Mouse (Mus musculus) hindbrain, embryonic 12.5 days (tissue): Measurements from ENCODE around the gene Timp2. TPM values are rescaled to one million over a fixed set of nuclear protein-coding genes. Genes with fewer than 3 reads are reported as not detected.

ENCODE experiments used
- ATAC-seq: fragments of 200-750 bp; cut with Nextera tagmentation; 2 replicates; pipeline ENCODE4 v1.8.0; 2017; ENCODE audit warnings: moderate TSS enrichment; ENCODE audit not compliant: low FRiP score
- H3K27ac ChIP-seq: fragments of 300-500 bp; sonication (generic); 2 replicates; pipeline ENCODE4 v1.5.1; 2016; ENCODE audit warnings: mild to moderate bottlenecking
- H3K27me3 ChIP-seq: fragments of 300-500 bp; sonication (generic); 2 replicates; pipeline ENCODE4 v1.6.1; 2016; ENCODE audit warnings: mild to moderate bottlenecking
- H3K36me3 ChIP-seq: fragments of 300-500 bp; sonication (generic); 2 replicates; pipeline ENCODE4 v1.6.1; 2016; ENCODE audit warnings: mild to moderate bottlenecking
- H3K4me1 ChIP-seq: fragments of 300-500 bp; sonication (generic); 2 replicates; pipeline ENCODE4 v1.6.1; 2016
- H3K4me2 ChIP-seq: fragments of 300-500 bp; sonication (generic); replicated peaks from 2 replicates; pipeline ENCODE4 v1.6.1; 2016; ENCODE audit warnings: mild to moderate bottlenecking
- H3K4me3 ChIP-seq: fragments of 300-500 bp; sonication (generic); 2 replicates; pipeline ENCODE4 v1.5.1; 2016; ENCODE audit warnings: mild to moderate bottlenecking
- H3K9ac ChIP-seq: fragments of 300-500 bp; sonication (generic); 2 replicates; pipeline ENCODE4 v1.6.1; 2016; ENCODE audit warnings: mild to moderate bottlenecking, moderate library complexity
- H3K9me3 ChIP-seq: fragments of 300-500 bp; sonication (generic); replicated peaks from 2 replicates; pipeline ENCODE4 v1.6.1; 2016; ENCODE audit warnings: mild to moderate bottlenecking
- WGBS: fragments of 180-500 bp; shearing (Covaris S2); methylation state at CpG from one replicate; pipeline ENCODE4 v1.1.7; 2016; 5-methylcytosine and 5-hydroxymethylcytosine counted together
- polyA plus RNA-seq: library from polyadenylated mRNA; unstranded; fragments of >200 nt; fragmentation: Nextera tagmentation; extraction: Ambion mirVana; gene quantifications from 2 replicates; pipeline ENCODE4 v1.2.1, GENCODE M21; 2016

Gene Timp2
- polyA plus RNA-seq, 1 experiment from 2014 or later = 66.2 TPM

GRCm38 (mm10) chr11:118328511-118328910 is 27.0 kb downstream of the Timp2 start:
- ATAC-seq = no peak
- Histone ChIP-seq H3K9me3 (no peaks in the 10 kb centered on the region), H3K4me3 (no peak overlapping the region), H3K4me1 (peaks cover 32% of the 10 kb centered on the region), H3K27me3 (no peaks in the 10 kb centered on the region), H3K4me2 (no peak overlapping the region), H3K36me3 (peaks cover 6% of the 10 kb centered on the region; the same call in 1 of the 2 replicates), H3K27ac (peak overlapping the region; percentile 49; the same call in 1 of the 2 replicates), H3K9ac (no peak overlapping the region)
- WGBS = 94% methylated on average over 6 of the region's 6 CpGs

- H3K4me3 ChIP-seq = no peak overlapping the region
- H3K36me3 ChIP-seq = peaks cover 3% of the 10 kb centered on the region; the same call in 1 of the 2 replicates
- H3K4me1 ChIP-seq = peaks cover 33% of the 10 kb centered on the region
- no peaks in the 10 kb centered on the region for H3K9me3 ChIP-seq
- 66% methylated on average over 24 of the region's 24 CpGs for WGBS
- H3K27ac ChIP-seq = peak overlapping the region; percentile 49
- H3K4me2 ChIP-seq = 0 out of 2 replicates have a peak overlapping the region, but pooled peaks have one; percentile 4
- 0 out of 2 replicates have a peak overlapping the region, but pooled peaks have one; percentile 14 for H3K9ac ChIP-seq
- H3K27me3 ChIP-seq = no peaks in the 10 kb centered on the region
- ATAC-seq = peak; percentile 71
Observed at GRCm38 (mm10) chr11:118326991-118327971, 28.3 kb downstream of the Timp2 start.

- Histone ChIP-seq H3K36me3 (peaks cover 3% of the 10 kb centered on the region; the same call in 1 of the 2 replicates), H3K4me2 (no peak overlapping the region), H3K9ac (no peak overlapping the region), H3K9me3 (no peaks in the 10 kb centered on the region), H3K27ac (no peak overlapping the region), H3K27me3 (no peaks in the 10 kb centered on the region), H3K4me3 (no peak overlapping the region), H3K4me1 (peaks cover 39% of the 10 kb centered on the region)
- 83% methylated on average over 4 of the region's 4 CpGs for WGBS
- ATAC-seq = no peak
Observed at GRCm38 (mm10) chr11:118326491-118326890, 29.0 kb downstream of the Timp2 start.

- Histone ChIP-seq H3K4me1 (peaks cover 41% of the 10 kb centered on the region), H3K27me3 (no peaks in the 10 kb centered on the region), H3K9ac (no peak overlapping the region), H3K9me3 (no peaks in the 10 kb centered on the region), H3K4me3 (no peak overlapping the region), H3K4me2 (no peak overlapping the region), H3K36me3 (peaks cover 6% of the 10 kb centered on the region; the same call in 1 of the 2 replicates), H3K27ac (no peak overlapping the region)
- ATAC-seq = no peak
- 63% methylated on average over 5 of the region's 5 CpGs for WGBS
Observed at GRCm38 (mm10) chr11:118324541-118324940, 31.0 kb downstream of the Timp2 start.

- Histone ChIP-seq H3K36me3 (peaks cover 12% of the 10 kb centered on the region; the same call in 1 of the 2 replicates), H3K4me3 (no peak overlapping the region), H3K9me3 (no peaks in the 10 kb centered on the region), H3K4me1 (peaks cover 41% of the 10 kb centered on the region), H3K9ac (no peak overlapping the region), H3K4me2 (no peak overlapping the region), H3K27me3 (no peaks in the 10 kb centered on the region), H3K27ac (no peak overlapping the region)
- WGBS = 87% methylated on average over 5 of the region's 5 CpGs
- ATAC-seq = no peak
Observed at GRCm38 (mm10) chr11:118323974-118324373, 31.6 kb downstream of the Timp2 start.

GRCm38 (mm10) chr11:118322647-118323046 is 32.9 kb downstream of the Timp2 start:
- Histone ChIP-seq H3K36me3 (peaks cover 18% of the 10 kb centered on the region; the same call in 1 of the 2 replicates), H3K4me2 (no peak overlapping the region), H3K9ac (no peak overlapping the region), H3K27ac (no peak overlapping the region), H3K9me3 (no peaks in the 10 kb centered on the region), H3K4me3 (no peak overlapping the region), H3K4me1 (peaks cover 32% of the 10 kb centered on the region), H3K27me3 (no peaks in the 10 kb centered on the region)
- WGBS = 48% methylated on average over 3 of the region's 3 CpGs
- no peak for ATAC-seq

- Histone ChIP-seq H3K9ac (no peak overlapping the region), H3K4me3 (no peak overlapping the region), H3K4me1 (peaks cover 25% of the 10 kb centered on the region), H3K9me3 (no peaks in the 10 kb centered on the region), H3K27me3 (no peaks in the 10 kb centered on the region), H3K4me2 (no peak overlapping the region), H3K36me3 (peaks cover 19% of the 10 kb centered on the region; the same call in 1 of the 2 replicates), H3K27ac (no peak overlapping the region)
- ATAC-seq = no peak
- 76% methylated on average over 4 of the region's 4 CpGs for WGBS
Observed at GRCm38 (mm10) chr11:118321971-118322370, 33.6 kb downstream of the Timp2 start.

GRCm38 (mm10) chr11:118321500-118321899 is 34.0 kb downstream of the Timp2 start:
- peaks cover 21% of the 10 kb centered on the region; the same call in 1 of the 2 replicates for H3K36me3 ChIP-seq
- no peak overlapping the region for H3K9ac ChIP-seq
- no peak overlapping the region for H3K27ac ChIP-seq
- peaks cover 22% of the 10 kb centered on the region for H3K4me1 ChIP-seq
- H3K4me2 ChIP-seq = no peak overlapping the region
- H3K27me3 ChIP-seq = no peaks in the 10 kb centered on the region
- no peak overlapping the region for H3K4me3 ChIP-seq
- no peak for ATAC-seq
- 75% methylated on average over 7 of the region's 7 CpGs for WGBS
- H3K9me3 ChIP-seq = no peaks in the 10 kb centered on the region

GRCm38 (mm10) chr11:118318678-118319077 is 36.9 kb downstream of the Timp2 start:
- H3K27me3 ChIP-seq = no peaks in the 10 kb centered on the region
- ATAC-seq = no peak
- no peaks in the 10 kb centered on the region for H3K9me3 ChIP-seq
- no peak overlapping the region for H3K4me2 ChIP-seq
- no peak overlapping the region for H3K9ac ChIP-seq
- peaks cover 32% of the 10 kb centered on the region; the same call in 1 of the 2 replicates for H3K36me3 ChIP-seq
- H3K27ac ChIP-seq = no peak overlapping the region
- no peak overlapping the region for H3K4me3 ChIP-seq
- H3K4me1 ChIP-seq = peaks cover 14% of the 10 kb centered on the region; the same call in 1 of the 2 replicates
- 62% methylated on average over 5 of the region's 5 CpGs for WGBS

GRCm38 (mm10) chr11:118317129-118317528 is 38.4 kb downstream of the Timp2 start:
- ATAC-seq = no peak
- no peaks in the 10 kb centered on the region for H3K9me3 ChIP-seq
- peaks cover 32% of the 10 kb centered on the region; the same call in 1 of the 2 replicates for H3K36me3 ChIP-seq
- H3K4me3 ChIP-seq = no peak overlapping the region
- no peak overlapping the region for H3K4me2 ChIP-seq
- H3K9ac ChIP-seq = no peak overlapping the region
- no peak overlapping the region for H3K27ac ChIP-seq
- H3K4me1 ChIP-seq = peaks cover 9% of the 10 kb centered on the region; the same call in 1 of the 2 replicates
- WGBS = 24% methylated on average over 7 of the region's 7 CpGs
- H3K27me3 ChIP-seq = no peaks in the 10 kb centered on the region

GRCm38 (mm10) chr11:118316231-118316806 is 39.2 kb downstream of the Timp2 start:
- Histone ChIP-seq H3K4me1 (peaks cover under 1% of the 10 kb centered on the region; the same call in 1 of the 2 replicates), H3K36me3 (peaks cover 32% of the 10 kb centered on the region; the same call in 1 of the 2 replicates), H3K27me3 (no peaks in the 10 kb centered on the region), H3K9me3 (no peaks in the 10 kb centered on the region), H3K4me2 (no peak overlapping the region), H3K27ac (no peak overlapping the region), H3K9ac (no peak overlapping the region), H3K4me3 (no peak overlapping the region)
- ATAC-seq = no peak
- WGBS = 85% methylated on average over 8 of the region's 8 CpGs

GRCm38 (mm10) chr11:118312132-118312723 is 43.3 kb downstream of the Timp2 start:
- WGBS = 86% methylated on average over 6 of the region's 6 CpGs
- Histone ChIP-seq H3K4me2 (no peak overlapping the region), H3K9ac (no peak overlapping the region), H3K27ac (no peak overlapping the region), H3K27me3 (no peaks in the 10 kb centered on the region), H3K9me3 (peaks cover 10% of the 10 kb centered on the region; the same call in 1 of the 2 replicates), H3K4me1 (no peaks in the 10 kb centered on the region), H3K36me3 (peaks cover 47% of the 10 kb centered on the region), H3K4me3 (no peak overlapping the region)
- ATAC-seq = no peak
